Mouse (Mus musculus) kidney, postnatal 36 days (tissue): Measurements from ENCODE around the gene Git2.

Experiments
- DNase-seq, 2 experiments: peaks; one replicate each; pipeline ENCODE4 v3.0.0; 2021 to 2022; ENCODE audit warnings: mixed read lengths in 2 of 2

The Git2 gene

DNA sequence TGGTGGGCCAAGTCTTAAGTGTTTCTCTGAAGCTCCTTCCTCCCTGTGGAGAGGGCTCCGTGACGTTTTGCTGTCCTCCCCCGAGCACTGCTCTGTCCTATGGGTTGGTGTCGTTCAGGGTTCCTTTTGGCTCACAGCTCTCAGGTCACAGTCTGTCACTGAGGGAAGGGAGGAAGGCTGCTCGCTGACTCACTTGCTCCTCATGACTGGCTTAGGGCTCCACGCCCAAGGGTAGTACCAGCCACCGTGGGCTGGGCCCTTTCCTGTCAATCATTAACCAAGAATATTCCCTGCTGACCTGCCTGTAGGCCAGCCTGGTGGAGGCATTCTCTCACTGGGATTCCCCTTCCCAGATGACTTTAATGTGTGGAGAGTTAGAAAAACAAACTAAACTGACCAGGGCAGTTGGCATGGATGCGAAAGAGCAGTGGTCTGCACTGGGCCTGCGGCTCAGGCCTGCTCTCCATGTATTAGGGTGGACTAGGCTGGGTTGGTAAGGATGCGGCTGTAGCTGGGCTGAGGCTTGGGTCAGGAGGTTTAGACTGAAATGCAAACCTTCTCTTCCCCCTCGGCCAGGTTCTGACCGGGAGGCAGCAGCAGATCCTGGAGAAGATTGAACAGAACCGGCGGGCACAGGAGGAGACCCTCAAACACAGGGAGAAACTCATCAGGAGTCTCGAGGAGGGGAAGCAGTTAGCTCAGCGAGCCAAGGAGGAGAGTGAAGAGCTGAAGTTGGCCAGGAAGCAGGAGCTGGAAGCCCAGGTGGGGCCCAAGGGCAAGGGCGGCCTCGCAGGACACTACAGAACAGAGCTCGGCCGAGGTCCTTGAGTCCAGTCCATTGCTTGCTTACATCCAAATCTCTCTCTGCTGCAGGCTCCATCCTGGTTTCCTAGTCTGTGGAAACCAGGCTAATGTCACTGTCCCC, 56.1 kb downstream of the Git2 start:
- DNase-seq, result peak; percentile 82 to 92

DNA sequence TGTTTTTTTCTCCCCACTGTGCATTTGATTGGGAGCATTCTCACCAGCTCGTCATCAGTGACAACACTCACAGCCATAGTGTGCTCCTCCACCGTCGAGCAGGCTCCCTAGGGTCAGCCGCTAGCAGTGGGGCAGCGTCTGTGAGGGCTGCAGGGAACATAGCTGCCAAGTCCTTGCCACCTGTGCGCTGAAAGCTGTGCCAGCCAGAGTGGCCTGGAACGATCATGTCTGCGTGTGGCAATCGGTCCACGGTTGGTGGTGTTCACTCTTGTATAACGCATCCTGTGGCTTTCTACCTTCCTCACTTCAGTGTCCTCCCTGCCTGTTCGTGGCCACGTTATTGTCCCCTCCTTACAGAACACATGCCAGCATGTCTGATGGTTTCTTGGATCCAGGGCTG, 56.8 kb downstream of the Git2 start:
- DNase-seq, result no peak

DNA sequence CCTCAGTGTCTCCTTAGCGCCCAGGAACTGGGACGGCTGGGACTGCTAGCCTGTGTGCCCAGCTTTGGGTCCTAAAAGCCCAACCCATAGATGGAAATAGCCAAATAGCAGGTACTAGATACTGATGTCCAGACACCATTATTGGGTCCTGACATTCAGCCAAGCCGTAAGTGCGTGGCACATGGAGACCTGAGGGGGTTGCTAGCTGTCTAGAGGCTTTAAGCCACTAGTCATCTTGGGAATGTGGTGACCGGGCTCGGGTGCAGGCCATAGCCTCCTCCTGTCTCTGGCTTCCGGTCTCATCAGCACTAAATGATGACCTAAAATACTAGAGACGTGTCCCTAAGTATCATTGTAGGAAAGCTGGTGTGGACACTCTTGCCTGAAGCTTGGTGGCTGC, 57.4 kb downstream of the Git2 start:
- no peak for DNase-seq

DNA sequence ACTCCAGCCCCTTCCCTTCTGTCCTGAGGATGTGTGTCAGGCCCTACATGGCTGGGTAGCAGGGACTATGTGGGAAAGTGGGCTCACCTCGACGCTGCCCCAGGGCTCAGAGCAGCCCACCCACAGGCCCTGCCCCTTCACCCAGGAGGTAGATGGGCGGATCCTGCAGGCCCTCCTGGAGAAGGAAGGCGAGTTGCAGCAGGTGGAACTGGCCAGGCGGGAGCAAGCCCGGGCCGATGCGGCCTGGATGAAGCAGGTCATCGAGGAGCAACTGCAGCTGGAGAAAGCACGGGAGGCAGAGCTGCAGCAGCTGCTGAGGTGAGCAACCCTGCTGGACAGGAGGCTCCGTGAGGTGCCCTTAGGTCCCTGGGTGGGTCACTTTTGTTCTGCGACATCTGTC, 58.0 kb downstream of the Git2 start:
- no peak for DNase-seq

DNA sequence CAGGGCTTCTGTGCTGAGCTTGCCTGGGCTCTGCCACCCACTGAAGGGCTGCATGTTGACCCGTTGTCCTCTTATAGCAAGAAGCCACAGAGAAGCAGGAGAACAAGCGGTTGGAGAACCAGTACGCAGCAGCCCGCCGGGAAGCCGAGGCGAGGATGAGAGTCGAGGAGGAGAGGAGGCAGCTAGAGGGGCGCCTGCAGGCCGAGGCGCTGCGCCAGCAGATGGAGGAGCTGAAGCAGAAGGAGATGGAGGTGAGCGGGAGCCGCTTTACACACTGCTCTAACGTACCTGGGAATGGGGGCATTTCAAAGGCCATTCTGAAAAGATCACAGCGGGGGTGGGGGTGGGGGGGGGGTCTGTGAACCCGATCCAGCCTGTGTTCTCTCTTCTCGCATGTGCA, 60.8 kb downstream of the Git2 start:
- no peak for DNase-seq

DNA sequence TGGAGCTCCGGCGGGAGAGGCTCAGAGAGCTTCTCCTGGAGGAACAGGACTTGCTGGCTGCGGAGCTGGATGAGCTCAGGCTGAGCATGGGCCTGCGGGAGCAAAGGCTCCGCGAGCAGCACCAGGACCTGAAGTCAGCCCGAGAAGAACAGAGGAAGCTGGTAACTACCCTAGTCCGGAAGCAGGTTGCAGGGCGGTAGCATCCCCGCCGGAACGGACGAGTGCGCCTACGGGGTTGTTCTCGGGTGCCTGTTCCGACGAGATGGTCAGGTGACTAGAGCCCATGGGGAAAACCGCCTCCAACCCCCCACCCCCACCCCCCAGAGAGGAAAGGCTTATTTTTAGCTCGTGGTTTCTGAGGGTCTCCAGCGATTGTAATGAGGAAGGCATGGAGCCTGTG, 66.0 kb downstream of the Git2 start:
- DNase-seq, result no peak

DNA sequence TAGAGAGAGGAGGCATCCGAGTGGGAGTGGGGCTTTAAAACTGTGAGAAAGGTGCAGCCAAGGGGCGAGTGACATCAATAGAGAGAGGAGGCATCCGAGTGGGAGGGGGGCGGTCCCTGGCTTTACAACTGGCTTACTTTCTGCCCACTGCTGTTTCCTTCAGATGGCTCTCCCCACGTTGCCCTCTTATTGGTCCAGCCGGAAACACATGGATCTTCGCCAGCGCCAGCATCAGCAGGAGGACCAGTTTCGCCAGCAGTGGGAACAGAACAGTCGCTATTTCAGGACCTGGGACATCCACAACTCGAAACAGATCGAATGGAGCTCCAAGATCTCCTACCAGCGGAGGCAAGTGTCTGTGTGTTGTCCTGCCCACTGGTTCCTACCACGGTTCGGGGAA, 66.8 kb downstream of the Git2 start:
- DNase-seq, result no peak

DNA sequence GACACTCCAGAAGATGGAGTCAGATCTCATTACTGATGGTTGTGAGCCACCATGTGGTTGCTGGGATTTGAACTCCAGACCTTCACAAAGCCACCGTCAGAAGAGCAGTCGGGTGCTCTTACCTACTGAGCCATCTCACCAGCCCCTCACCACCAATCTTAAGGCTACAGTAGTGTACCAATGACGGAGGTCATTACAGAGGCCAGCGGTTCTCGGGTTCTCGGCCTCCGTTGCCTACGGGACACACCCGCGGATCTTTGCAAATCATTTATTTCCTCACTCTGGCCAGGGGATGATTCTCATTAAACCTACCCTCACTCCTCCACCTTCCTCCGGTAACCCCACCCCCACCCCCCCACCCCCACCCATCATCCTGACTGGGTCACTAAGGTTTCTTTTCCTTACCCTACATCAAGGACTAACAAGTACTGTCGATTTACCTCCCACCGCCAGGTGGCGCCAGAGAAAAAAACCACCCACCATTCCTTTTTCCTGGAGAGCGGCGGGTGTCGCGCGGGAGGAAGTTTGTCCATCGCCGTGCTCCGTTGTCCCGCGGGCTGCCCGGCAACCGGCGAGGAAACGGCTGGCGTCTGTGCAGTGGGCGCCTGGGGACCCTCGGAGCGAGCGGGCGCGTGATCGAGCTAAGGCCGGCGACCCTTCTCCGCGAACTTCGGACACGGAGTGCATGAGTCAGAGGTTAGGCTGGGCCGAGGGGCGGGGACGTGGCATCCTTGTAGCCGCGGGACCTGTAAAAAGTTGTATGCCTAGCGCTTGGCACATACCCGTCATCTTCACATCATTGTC, 67.8 kb downstream of the Git2 start, which contains the start of gene Tchp:
TSS of gene Tchp (plus strand) at position 496 of the 804 bp plus-strand sequence.
- peak; percentile 95 to 98 for DNase-seq

DNA sequence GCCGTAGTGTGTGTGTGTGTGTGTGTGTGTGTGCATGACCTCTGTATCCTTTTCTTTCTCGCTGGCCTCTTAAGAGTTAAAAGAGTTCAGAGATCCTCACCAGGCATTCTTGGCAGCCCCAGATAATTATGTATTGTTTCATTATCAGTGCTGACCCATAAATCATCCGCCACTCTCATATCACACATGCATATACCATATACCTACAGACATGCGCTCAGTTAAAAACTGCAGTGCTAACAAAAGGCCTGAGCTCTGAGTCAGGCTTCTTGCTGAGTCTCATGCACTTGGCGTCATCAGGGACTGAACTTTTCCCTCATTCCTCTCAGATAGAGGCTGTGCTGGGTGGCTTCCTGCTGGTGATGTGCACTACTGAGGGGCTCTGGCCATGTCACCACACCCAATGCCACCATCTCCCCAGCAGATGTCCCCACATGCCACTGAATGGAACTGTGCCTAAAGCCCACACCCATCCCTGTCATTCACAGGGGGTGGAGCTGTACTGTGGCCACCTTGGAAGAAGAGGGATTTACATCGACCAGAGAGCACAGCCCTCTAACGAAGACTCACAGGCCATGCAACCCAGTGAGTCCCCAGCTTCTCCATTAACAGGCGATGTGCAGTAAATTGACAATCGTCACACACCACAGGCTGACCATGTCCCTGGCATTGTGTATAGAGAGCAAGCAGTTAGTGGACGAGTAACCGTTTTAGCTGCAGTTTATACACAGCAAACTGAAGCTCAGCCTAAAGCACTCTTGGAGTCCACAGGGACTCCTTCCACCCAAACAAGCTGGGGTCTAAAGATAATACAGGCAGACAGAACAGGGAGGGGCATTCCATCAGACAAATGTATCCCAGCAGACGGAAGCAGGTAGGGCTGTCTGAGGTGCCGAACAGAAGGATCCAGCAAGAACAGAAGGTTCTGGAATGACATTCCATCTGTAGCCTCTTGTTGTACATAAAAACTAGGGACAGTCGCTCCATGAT, 72.6 kb downstream of the Git2 start:
- DNase-seq, result peak in 1 of 2 experiments; percentile 32

DNA sequence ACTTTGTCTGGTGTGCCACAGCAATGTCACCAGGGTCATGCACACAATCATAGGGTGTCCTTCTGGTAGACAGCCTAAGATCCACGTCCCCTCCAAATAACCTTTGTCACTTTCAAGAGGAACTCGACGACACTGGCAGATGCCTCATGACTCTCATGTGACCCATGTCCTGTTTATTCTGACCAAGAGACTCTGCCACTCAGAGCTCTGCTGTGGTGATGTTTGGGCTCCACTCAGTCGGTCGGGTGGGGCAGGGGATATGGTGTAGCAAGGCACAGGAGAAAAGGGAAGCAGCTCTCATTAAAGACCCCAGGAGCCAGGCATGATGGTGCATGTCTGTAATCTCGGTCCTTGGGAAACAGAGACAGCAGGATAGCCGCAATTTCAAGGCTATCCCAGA, 76.3 kb downstream of the Git2 start:
- no peak for DNase-seq

DNA sequence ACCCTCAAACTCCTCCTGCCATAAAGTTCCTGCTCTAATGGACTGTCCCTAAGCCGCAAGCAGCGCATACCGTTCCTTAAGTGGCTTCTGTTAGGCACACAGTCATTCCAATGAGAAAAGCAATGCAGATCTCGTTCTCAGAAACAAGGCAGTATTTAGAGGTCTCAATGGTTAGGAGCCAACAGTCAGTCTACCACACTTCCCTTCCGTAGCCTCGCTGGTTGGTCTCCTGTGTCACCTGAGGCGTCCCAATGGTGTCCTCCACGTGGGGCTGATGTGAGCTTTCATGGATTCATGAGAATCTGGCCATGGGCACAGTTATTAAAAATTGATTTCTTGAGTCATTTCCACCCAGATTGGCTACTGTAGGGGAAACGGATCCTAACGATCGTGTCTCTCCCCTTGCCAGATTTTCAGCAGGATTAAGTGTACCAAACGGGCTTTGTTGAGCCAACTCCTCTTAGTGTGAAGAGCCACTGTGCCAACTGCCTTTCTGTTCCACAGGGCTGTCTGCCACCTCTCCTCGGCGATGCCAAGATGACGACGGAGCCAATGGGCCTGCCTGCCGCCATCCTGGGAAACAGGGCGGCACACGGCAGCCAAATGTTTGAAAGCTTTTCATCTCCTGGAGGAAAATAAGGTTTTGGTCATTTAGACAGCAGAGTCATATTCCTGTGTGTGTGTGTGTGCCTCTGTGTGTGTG, 77.1 kb downstream of the Git2 start:
- DNase-seq, result no peak

DNA sequence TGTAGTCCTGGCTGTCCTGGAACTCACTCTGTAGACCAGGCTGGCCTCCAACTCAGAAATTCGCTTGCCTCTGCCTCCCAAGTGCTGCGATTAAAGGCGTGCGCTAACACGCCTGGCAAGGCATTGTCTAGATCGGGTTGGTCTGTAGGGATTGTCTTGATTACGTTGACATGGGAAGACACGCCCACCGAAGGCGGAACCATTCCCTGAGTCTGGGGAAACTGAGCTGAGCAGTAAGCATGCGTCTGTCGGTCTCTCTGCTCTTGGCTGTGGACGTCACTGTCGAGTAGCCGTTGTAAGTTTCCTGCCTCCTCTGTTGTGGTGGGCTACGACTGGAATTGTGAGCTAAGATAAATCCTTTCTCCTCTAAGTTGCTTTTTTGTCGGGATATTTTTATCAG, 78.4 kb downstream of the Git2 start:
- DNase-seq, result no peak

DNA sequence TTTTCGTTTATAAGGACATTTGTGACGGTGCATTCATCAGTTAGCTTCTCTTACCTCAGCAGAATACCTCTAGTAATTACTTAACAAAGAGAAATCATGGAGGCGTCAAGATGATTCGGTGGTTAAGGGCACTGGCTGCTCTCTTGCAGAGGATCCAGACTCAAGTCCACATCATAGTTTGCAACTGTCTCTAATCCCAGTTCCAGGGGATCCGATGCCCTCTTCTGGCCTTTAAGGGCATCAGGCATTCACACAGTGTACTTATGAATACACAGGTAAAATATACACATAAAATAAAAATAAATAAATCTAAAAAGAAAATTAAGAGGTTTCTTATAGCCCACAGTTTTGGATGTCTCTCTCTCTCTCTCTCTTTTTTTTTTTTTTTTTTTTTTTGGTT, 79.5 kb downstream of the Git2 start:
- DNase-seq, result no peak

DNA sequence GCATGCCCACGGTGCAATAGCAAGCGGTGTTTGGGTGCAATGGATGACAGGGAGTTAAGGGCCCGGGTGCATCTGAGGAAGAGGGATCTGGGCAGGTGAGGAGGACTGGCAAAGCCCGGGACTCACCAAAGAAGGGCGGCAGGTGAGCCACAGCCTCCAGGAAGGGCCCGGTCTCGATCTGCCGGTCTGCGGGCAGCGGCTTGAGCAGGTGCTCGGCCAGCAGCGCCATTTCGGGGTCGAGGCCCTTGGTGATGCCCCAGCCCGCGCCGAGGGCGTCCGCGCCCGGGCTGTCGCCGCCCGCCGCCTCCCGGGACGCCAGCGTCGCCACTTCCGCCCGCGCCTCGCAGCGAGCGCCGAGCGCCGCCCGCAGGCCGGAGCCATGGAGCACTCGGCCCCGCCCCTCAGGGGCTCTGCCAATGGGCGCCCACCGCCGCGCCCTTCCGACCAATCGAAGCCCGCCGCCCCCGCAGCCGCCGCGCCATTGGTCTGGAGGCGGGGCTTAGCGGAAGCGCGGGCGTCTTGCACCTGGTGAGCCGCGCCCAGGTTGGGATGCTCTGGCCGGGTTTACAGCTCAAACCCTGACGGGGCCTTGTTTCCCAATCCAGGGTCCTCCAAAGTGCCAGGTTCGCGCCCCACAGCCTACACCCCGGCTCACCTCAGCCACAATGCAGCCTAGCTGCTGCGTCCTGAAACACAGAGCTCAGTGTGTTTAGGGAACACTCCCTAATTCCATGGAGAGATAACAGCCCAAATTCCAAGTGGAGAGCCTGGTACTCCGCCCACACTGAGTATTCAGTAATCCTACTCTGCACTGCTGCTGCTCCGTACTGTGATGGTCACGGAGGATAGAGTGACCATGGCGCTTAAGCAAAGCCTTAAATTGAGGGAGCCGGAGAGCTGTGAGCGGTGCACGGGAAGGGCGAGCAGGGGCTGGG, 84.4 kb downstream of the Git2 start, which contains the start of gene Gltp:
TSS of gene Gltp (minus strand) at position 352 of the 935 bp plus-strand sequence.
- DNase-seq, result peak; percentile 92 to 97

DNA sequence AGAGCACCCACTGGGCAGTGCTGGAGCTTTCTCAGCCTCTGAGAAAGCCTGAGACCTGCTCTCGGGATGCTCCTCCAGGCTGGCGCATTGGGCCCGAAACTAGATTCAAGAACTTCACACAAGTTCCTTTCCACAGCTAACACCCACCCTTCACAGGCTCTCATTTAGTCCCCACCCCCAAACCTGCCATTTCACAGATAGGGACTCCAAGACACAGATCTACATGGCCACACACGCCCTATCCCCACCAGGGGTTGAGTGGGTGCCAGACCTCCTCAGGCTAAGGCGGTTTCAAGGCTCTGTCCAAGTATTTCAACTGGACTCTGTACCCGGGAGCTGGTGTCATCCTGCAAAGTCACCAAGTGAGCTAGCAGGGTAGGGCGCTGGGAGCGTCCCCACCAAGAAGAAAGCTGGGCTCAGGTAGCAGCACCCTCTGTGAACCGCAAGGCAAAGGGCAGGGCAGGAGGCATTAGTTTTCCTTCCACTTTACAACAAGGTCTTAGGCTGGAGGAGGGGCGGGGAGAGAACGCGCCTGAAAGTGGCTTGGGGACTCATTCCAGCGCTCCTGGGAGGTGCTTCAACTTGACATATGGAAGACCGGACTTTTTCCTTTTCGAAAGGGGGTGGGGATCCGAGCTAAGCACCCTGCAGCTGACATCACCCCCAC, 85.5 kb downstream of the Git2 start:
- DNase-seq, result peak; percentile 76 to 79

DNA sequence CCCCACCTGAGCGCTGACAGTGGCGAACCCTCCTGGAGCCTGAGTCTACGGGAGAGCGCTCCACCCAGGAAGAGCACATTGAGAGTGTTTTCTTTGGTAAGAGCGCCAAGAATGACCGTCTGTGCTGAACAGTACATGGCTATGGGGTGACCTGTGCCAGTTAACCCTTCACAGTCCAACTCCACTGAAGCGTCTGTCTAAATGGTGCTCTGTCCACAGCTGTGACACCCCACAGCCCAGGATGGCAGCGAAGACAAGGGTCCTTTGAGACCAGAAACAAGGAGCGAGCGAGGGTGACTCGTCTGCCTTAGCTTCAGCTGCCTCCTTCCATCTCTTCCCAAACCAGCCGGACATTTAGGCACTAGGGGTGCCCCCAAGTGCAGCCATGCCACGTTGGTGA, 86.6 kb downstream of the Git2 start:
- DNase-seq, result no peak

DNA sequence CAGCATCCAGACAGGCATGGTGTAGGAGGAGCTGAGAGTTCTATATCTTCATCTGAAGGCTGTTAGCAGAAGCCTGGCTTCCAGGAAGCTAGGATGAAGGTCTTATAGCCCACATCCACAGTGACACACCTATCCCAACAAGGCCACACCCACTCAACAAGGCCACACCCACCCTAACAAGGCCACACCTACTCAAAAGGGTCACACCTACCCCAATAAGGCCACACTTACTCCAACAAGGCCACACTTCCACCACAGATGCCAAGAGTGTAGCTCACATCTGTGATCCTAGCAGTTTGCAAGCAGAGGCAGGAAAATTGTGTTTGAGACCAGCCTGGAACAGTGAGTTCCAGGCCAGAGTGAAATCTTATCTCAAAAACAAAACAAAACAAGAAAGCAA, 87.4 kb downstream of the Git2 start:
- no peak for DNase-seq

DNA sequence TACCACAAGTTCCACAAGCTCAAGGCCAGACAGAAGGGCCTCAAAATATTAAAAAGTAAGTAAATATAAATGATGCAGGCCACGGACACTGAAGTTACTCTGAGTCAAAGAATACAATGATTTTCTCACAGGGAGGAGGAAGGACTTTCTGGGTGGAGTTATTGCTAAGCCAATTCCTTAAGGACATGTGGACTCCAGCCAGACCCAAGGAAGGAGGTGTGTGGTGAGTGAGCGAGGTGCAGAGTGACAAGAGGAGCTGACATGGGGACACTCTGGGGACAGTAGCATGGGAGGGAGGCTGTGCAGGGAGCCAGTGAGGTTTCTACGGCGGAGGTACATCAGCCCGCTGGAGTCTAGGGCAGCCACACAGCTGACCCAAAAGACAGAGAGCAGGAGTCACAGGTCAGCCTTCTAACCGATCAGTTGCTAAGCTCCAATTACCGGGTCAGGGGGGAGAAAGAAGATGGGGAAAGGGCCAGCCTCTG, 88.5 kb downstream of the Git2 start:
- no peak for DNase-seq

DNA sequence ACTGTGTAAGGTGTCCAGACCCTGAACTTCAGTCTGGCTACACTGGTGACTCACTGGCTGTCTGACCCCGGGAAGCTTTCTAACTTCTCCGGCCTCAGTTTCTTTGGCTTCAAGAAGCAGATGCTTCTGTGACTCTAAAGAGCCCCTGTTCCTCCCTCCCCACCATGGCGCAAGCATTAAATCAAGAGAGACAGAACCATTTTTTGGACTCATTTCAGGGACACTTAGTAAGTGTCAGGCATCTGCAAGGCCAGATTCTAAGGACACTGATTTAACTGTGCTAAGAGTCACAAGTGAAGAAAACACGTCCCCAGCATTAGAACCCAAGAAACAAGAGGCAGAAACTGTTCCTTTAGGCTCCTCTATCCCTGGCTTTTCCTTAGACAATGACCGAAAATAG, 89.3 kb downstream of the Git2 start:
- no peak for DNase-seq

DNA sequence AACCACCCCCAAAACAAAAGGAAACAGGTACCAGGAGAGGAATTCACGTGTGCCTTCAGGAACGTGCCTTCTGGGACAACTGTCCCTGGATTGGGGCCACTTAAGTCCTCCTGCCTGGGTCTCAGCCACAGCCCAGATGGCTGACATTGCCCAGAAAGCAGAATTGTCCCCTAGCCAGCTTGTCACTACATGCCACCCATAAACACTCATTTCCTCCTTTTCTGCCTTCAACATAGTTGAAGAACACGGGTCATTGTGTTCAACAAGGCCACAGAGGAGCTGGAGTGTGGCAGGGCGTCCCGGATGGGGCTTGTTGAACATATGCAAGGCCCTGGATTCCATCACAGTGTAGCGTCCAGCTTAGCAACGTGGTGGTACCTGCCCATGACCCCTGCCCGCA, 93.6 kb downstream of the Git2 start:
- no peak for DNase-seq
